Mouse (Mus musculus) stomach, postnatal 0 days (tissue): ENCODE results near the gene Dclk2.

Experiments
- CTCF ChIP-seq: IDR thresholded peaks from 2 replicates; pipeline ENCODE4 v1.5.1; 2016; ENCODE audit warnings: antibody characterized with exemption, low read depth, mild to moderate bottlenecking, moderate library complexity
- EP300 ChIP-seq: optimal IDR thresholded peaks from 2 replicates; pipeline ENCODE3; 2016; ENCODE audit warnings: antibody characterized with exemption

- TF ChIP-seq CTCF (no peak), EP300 (no peak)
These were observed 151.7 kb downstream of the Dclk2 start for GRCm38 (mm10) chr3:86768969-86769368.
